Mouse (Mus musculus) central nervous system, embryonic 14 days (tissue): ENCODE data around the gene Vmn1r53. TPM values are rescaled to one million over a fixed set of nuclear protein-coding genes. Genes with fewer than 3 reads are reported as not detected.

Source experiments
- polyA plus RNA-seq: library from polyadenylated mRNA; depleted of rRNA; stranded (reverse); fragments of >200 nt; gene quantifications from 2 replicates; pipeline ENCODE4 v1.2.3, GENCODE M21; 2012; rRNA removed

Vmn1r53 gene
- not detected in 2 replicates for polyA plus RNA-seq

GRCm38 (mm10) chr6:90224338-90224737 is at the start of gene Vmn1r53:
Vmn1r53 (minus strand) TSS chr6:90224438.

DNA sequence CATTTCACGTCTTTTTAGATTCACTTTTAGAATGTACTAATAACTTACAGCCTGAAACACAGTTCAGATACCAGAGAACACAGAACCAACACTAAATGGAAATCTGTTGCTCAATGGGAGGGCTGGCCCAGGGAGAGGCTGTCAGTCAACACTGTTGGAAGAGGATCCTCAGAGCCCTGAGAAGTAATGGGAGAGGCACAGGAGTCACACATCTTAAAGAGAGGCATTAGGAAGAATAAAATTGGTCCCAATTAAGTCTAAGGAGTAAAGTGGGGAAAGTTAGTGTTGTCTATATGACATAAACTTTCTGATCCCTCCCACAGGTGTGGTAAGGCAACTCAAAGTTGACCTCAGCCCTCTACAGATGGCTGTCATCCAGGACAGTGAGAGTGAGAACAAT is 21.8 kb upstream of the Vmn1r53 start, which contains the start of gene Vmn1r54:
Gene Vmn1r54, plus strand, starts transcription at position 301 of the 400 bp plus-strand sequence.

DNA sequence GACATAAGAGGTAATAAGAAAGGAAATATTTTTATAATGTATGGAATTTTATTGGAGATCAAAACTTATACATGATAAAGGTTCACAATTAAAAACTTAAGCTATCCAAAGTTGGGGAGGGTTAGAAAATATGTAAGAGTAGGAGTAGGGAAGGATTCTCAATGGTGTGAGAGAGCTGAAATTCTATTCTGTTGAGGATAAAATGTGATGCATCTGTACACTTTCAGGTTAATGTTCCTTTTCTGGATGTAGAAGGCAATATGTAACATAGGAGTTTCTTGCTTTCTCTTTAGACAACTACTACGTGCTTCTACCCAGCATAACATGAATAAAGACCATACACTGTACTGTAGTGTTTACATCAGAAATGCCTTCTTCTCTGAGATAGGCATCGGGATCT is 21.7 kb downstream of the Vmn1r53 start, which contains the start of gene V1ra8:
Gene V1ra8, plus strand, starts transcription at position 301 of the 400 bp plus-strand sequence.

DNA sequence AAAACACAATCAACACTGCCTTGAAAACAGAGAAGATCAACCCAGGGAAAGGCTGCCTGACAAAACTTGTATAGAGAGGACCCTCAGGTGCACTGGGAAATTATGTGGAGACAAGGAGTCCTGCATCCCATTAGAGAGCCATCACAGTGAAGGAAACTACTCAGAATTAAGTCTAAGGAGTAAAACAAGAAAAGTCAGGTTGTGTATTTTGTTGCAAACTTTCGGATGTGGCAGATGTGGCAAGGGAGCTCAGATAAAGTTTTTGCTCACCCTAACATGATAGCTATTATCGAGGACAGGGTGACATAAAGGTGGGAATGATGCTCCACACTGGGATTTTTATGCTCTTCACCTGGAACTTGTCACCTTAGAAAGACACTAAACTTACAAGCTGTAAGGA is 49.7 kb downstream of the Vmn1r53 start, which contains the start of gene Vmn1r52:
Gene Vmn1r52, plus strand, starts transcription at position 301 of the 400 bp plus-strand sequence.

Other genes with a start within 250 kb of the Vmn1r53 start
- gene Vmn1r47, start 208.3 kb downstream of the Vmn1r53 start, polyA plus RNA-seq = not detected in 2 replicates
- not detected in 2 replicates for gene Vmn1r48, start 187.6 kb downstream of the Vmn1r53 start, polyA plus RNA-seq
- gene Vmn1r49, start 145.9 kb downstream of the Vmn1r53 start, polyA plus RNA-seq = not detected in 2 replicates
- not detected in 2 replicates for gene Vmn1r50, start 123.0 kb downstream of the Vmn1r53 start, polyA plus RNA-seq
- gene Vmn1r51, start 101.8 kb downstream of the Vmn1r53 start, polyA plus RNA-seq = not detected in 2 replicates
- not detected in 2 replicates for gene Vmn1r52, start 49.6 kb downstream of the Vmn1r53 start, polyA plus RNA-seq
- not detected in 2 replicates for gene V1ra8, start 21.6 kb downstream of the Vmn1r53 start, polyA plus RNA-seq
- not detected in 2 replicates for gene Vmn1r54, start 21.9 kb upstream of the Vmn1r53 start, polyA plus RNA-seq
- gene BC048671, start 76.8 kb upstream of the Vmn1r53 start, polyA plus RNA-seq = not detected in 2 replicates
- 0.16 and 0.39 TPM in 2 replicates for gene Chst13, start 100.7 kb upstream of the Vmn1r53 start, polyA plus RNA-seq
- gene Uroc1, start 108.8 kb upstream of the Vmn1r53 start, polyA plus RNA-seq = not detected in 2 replicates
- gene Zxdc, start 145.1 kb upstream of the Vmn1r53 start, polyA plus RNA-seq = 16.9 and 17.0 TPM in 2 replicates
- 10.5 and 11.5 TPM in 2 replicates for gene Cfap100, start 204.4 kb upstream of the Vmn1r53 start, polyA plus RNA-seq
- gene Klf15, start 238.1 kb upstream of the Vmn1r53 start, polyA plus RNA-seq = 9.5 and 10.6 TPM in 2 replicates